Mouse (Mus musculus): ENCODE measurements at regions not wholly inside any gene's neighbourhood (a gene's known extent, or its start where the extent isn't known, plus 50 kb on each side); places are given as distances from the start of the nearest gene placed in this dataset.

DNA sequence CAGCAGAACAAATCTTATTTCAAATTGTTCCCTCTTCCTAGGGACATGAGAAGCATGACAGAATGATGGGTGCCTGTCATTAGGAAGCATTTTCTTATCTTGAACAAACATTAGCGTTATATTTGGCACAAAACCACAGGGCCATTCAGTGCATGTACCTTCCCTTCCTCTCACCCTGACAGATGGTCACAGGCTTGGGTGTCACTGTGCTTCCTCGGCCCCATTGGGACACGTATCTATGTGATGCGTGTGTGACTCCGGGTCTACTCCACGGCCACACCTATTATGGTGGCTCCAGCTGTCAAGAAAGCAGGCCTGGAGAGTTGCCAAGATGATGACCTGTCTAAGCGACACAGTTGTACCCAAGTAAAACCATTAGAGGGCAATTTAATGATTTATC lies 298.5 kb upstream of the Pabpc6 start:
- TF ChIP-seq E2F4 (IDR thresholded peaks at IDR 0.05; ENCODE audit: borderline replicate concordance, low read depth, low read length) (no peak), EP300 (IDR thresholded peaks at IDR 0.05; ENCODE audit: low read depth in 1 of 2, low read length in 2 of 2) (no peak), CTCF (IDR thresholded peaks at IDR 0.05 in 2 of 3, conservative IDR thresholded peaks at IDR 0.05 in 1 of 3; ENCODE audit: control insufficient read depth in 1 of 3, insufficient read depth in 1 of 3, low read depth in 2 of 3, low read length in 3 of 3, poor library complexity in 1 of 3, severe bottlenecking in 1 of 3) (no peak), MAX (IDR thresholded peaks at IDR 0.05; ENCODE audit: low read length) (no peak), SIN3A (IDR thresholded peaks at IDR 0.05; ENCODE audit: low read length) (no peak), POLR2A (IDR thresholded peaks at IDR 0.05; ENCODE audit: control insufficient read depth in 1 of 2, insufficient read depth in 1 of 2, low read depth in 1 of 2, low read length in 2 of 2, poor library complexity in 1 of 2) (no peak), TBP (IDR thresholded peaks at IDR 0.05; ENCODE audit: low read depth, low read length) (no peak), GATA1 (IDR thresholded peaks at IDR 0.05; ENCODE audit: low read depth, low read length) (no peak), RAD21 (IDR thresholded peaks at IDR 0.05; ENCODE audit: low read depth, low read length) (no peak), USF1 (IDR thresholded peaks at IDR 0.05; ENCODE audit: low read depth, low read length) (no peak)
